Mouse (Mus musculus) embryonic facial prominence, embryonic 11.5 days (tissue): ENCODE data around the gene Las1l. TPM values are rescaled to one million over a fixed set of nuclear protein-coding genes. Genes with fewer than 3 reads are reported as not detected.

Experiments
- polyA plus RNA-seq: library from polyadenylated mRNA; unstranded; fragments of >200 nt; fragmentation: Nextera tagmentation; extraction: Ambion mirVana; gene quantifications from 2 replicates; pipeline ENCODE4 v1.2.1, GENCODE M21; 2014

Las1l gene
- polyA plus RNA-seq, 1 experiment from 2014 or later = 43.1 TPM

Other genes starting within 250 kb of the Las1l start
- gene Zc3h12b, start 245.3 kb downstream of the Las1l start, polyA plus RNA-seq = 3.5 and 3.7 TPM in 2 replicates
- 91.8 and 94.2 TPM in 2 replicates for gene Msn, start 139.1 kb upstream of the Las1l start, polyA plus RNA-seq